Mouse (Mus musculus): ENCODE data around the gene Echdc3. TPM values are rescaled to one million over a fixed set of nuclear protein-coding genes. Genes with fewer than 3 reads are reported as not detected.
A peak's percentile ranks its signal among the peaks of the same experiment; 100 is the strongest.

Echdc3 gene
- total RNA-seq (2021), result 10 to 100 TPM; 30.8 to 32.2 TPM
- long read RNA-seq, experiment 1, transcript Echdc3-201 (5 exons, 1,851 nt), result major isoform, 44 of 48 reads
- long read RNA-seq, experiment 1, partial matches to known transcripts, result 0 of 48 reads
- long read RNA-seq, experiment 1, other reads (novel, unspliced or antisense), result 4 of 48 reads
- long read RNA-seq, experiment 2, transcript Echdc3-201 (5 exons, 1,851 nt), result major isoform, 20 of 27 reads
- long read RNA-seq, experiment 2, partial matches to known transcripts, result 1 of 27 reads
- long read RNA-seq, experiment 2, other reads (novel, unspliced or antisense), result 6 of 27 reads

DNA sequence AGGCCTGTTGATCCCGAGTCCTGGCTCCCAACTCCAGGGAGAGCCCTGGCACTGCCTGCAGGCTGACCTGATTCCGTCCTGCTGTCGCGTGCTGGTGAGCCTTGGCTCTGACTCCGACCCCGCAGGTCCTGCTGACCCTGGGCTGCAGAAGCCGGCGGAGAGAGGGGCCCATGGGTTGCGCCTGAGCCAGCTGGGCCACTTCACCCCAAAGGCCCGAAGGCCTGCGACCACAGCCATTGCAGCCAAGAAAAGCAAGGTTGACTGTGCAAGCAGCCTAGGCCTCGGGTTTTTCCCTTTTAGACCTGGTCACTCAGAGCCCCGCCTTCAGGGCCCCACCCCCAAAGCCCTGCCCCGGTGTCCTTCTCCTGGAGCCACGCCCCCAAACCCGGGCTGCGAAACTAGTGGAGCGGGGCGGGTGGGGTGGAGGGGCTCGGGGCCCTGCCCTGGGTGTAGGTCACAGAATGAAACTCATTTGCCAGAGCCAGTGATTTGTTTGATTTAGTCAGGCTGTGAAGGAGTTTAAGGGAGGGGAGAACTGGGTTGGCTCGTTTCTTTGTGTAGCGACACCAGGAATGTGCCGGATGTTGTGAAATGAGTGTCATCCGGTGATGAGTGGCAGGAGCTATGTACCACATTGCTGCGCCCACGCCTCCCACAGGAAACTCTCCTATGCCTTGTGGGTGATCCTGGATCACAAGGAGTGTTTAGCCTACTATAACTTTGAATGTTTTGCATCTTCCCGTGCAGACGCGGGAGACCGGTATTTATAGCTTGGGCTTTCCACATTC, at the start of gene Echdc3:
Gene Echdc3 (minus strand): TSS at position 310 of the 788 bp plus-strand sequence.
- peak; percentile 93 for DNase-seq

DNA sequence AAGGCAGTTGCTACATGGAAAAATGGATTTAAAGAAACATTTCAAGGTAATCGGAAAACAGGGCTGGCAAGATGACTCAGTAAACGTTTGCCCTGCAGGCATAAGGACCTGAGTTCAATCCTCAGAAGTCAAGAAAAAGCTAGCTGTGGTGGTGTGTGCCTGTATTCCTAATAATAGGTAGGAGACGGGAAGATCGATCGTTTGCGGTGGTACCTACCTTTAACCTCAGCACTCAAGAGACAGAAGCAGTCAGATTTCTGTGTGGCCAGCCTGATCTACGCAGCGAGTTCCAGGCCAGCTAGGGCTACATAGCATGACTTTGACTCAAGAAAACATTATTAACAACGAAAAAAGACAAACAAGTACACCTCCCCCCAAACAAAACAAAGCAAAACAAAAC, 48.9 kb upstream of the Echdc3 start:
- DNase-seq, result no peak

GRCm38 (mm10) chr2:6261201-6261672, 48.4 kb upstream of the Echdc3 start:
- DNase-seq, result peak in 1 of 2 experiments; percentile 46

- DNase-seq, result no peak
Observed at GRCm38 (mm10) chr2:6260661-6261060, 47.8 kb upstream of the Echdc3 start.

DNA sequence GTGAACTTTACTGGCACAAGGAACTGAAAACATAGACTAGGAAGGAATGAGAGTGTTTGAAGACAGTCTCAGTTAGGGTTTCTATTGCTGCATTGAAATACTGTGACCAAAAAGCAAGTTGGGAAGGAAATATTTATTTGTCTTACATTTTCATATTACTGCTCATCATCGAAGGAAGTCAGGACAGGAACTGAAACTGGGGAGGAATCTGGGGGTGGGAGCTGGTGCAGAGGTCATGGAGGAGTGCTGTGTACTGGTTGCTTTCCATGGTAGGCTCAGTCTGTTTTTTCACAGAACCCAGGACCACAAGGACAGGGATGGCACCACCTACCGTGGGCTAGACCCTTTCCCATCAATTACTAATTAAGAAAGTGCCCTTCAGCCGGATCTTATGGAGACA, 46.3 kb upstream of the Echdc3 start:
- peak in 1 of 2 experiments; percentile 49 for DNase-seq

DNA sequence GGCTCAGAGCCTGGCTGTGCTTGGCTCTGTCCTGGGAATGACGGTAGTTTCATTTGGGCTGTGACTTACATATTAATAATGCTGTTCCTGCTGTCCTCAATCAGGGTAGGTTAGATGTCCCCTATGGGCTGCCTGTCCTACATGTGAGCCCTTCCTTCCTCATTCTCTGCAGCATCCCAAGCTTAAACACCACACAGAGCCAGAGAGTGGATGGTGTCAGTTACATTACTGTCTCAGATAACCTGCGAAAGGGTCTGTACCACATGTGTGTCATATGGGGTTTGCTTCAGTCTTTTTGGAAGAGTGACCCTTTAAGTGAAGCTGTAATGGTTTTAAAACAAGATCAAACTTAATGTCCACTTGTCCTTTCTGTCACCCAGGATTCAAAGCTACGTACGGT, 45.2 kb upstream of the Echdc3 start:
- DNase-seq, result no peak

- no peak for DNase-seq
Observed at GRCm38 (mm10) chr2:6257146-6257545, 44.3 kb upstream of the Echdc3 start.

- DNase-seq, result peak; percentile 68 to 73
Observed at GRCm38 (mm10) chr2:6255989-6256841, 43.4 kb upstream of the Echdc3 start.

DNA sequence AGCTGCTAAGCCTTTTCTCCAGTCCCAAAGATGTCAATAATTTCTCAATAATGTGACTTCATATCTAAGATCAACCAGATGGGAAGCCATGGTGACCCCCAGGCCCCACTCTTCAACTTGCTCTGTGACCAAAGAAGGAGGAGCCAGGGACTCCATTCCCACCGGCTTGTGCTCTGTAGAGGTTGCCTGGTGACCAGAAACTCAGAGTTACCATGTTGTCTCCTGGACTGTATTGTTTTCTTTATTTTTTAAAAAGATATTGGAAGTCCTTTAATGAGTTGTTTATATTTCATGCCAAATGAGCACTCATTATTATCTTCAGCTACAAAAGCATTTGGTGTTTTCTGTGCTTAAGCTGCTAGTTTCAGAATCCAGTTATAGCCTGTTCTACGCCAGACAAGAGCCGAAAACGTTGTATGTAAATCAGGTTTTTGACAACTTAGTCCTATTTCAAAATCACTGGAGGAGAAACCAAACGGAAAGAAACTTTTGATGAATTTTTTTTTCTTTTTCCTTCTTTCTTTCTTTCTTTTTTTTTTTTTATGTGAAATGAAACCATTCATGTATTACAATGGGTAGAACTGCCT, 42.7 kb upstream of the Echdc3 start:
- DNase-seq, result no peak

DNA sequence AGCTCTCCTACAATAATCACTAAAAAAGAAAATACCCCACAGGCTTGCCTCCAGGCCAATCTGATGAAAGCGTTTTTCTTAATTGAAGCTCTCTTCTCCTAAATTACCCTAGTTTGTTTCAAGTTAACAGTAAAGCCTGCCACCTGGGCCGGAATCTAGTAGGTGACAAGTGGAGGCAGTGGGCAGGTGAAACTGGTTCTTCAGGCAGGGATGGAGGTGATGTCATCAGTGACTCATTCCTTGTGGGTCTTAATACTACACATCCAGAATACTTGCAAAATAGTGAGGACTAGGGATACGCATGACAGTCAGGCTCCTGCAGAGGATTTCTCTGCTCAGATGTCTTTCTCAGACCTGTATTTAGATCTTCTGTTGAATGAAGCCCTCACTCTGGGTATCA, 39.7 kb upstream of the Echdc3 start:
- DNase-seq, result no peak

- DNase-seq, result no peak
Observed at GRCm38 (mm10) chr2:6251076-6251496, 38.3 kb upstream of the Echdc3 start.

DNA sequence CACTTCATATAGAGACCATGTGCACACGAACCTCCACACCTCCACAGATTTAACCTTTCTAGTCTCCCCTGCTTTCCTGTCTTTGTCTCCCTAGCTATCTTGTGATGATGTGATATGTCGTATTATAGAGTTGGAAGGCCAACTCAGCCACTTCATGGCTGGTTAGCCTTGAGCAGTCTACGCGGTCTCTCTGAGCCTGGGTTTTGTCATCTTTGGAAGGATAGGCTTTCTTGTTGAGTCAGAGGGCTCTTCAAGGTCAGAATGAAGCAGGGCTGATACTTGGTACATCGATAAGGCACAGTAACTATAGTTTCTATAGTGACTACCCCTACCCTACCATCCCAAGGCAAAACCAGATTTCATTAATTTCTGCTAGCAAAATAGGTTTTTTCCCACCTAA, 28.6 kb upstream of the Echdc3 start:
- DNase-seq, result no peak

- no peak for DNase-seq
Observed at GRCm38 (mm10) chr2:6240072-6240471, 27.2 kb upstream of the Echdc3 start.

- no peak for DNase-seq
Observed at GRCm38 (mm10) chr2:6239333-6239732, 26.5 kb upstream of the Echdc3 start.

DNA sequence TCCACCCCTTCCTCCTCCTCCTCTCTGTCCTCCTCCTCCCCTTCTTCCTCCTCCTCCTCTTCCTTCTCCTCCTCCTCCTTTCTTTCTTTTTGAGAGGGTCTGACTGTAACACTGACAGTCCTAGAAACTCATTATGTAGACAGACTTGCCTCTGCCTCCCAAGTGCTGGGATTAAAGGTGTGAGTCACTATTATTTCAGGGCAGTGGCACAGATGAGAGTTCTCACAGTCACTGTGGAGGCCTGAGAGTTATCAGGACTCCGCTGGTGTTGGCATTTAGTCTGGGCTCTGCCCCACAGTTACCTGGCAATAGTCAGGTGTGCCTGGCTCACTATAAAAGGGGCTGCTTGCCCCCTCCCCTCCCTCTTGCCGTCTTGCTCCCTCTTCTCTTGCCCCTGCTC, 25.8 kb upstream of the Echdc3 start:
- no peak for DNase-seq

DNA sequence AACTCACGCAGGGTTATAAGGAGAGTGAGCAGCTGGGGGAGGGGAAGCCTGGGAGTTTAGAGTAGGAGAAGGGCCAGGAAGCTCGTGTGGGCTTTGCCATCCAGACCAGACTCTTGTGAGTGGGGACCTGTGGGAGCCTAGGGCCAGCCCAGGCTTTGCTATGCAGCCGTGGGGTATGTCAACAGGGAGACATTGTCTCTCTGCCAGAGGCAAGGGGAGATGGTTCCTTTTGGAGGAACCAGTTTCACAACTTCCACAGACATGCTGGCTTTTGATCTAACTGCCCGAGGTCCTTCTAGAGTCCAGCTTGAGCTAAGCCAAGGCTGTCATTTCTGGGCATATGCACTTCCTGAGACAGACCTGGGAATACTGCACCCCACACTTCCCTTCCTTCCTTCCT, 25.4 kb upstream of the Echdc3 start:
- no peak for DNase-seq

DNA sequence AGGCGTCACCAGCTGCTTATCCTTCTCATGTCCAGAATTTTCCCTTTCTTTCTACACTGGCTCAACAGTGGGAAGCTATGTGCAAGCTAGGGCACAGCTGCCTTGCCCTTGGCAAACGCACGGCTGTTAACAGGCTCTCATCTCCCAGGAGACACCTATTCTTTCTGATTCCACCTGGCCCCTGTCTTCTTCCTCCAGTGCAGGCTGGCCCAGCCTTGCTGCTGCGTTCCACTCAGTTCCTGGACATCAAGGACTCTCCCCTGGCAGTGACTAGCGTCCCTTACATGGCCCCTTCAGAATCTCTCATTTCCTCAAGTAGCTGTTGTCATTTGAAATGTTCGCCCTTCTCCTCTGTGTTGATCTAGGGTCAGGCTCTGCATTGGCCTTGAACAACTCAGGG, 20.5 kb upstream of the Echdc3 start:
- DNase-seq, result no peak

DNA sequence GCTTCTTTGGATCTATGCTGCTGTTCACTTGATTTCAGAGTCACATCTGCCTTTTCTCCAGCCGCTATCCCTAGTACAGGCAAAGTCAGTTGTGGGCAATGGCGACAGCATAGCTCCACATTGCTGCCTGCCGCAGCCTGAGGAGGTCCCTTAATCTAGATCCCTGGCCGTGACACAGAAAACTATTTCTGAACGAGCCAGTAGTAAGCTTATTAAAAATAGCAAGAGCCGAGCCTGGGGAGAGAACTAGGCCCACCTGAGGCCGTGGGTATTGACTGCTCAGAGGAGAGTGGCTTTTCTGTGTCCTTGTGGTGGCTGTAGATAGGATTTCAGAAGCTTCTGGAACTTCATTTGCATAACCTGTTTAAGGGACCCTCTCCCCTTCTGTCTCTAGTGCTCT, 19.9 kb upstream of the Echdc3 start:
- no peak for DNase-seq

- DNase-seq, result no peak
Observed at GRCm38 (mm10) chr2:6230865-6231264, 18.0 kb upstream of the Echdc3 start.

DNA sequence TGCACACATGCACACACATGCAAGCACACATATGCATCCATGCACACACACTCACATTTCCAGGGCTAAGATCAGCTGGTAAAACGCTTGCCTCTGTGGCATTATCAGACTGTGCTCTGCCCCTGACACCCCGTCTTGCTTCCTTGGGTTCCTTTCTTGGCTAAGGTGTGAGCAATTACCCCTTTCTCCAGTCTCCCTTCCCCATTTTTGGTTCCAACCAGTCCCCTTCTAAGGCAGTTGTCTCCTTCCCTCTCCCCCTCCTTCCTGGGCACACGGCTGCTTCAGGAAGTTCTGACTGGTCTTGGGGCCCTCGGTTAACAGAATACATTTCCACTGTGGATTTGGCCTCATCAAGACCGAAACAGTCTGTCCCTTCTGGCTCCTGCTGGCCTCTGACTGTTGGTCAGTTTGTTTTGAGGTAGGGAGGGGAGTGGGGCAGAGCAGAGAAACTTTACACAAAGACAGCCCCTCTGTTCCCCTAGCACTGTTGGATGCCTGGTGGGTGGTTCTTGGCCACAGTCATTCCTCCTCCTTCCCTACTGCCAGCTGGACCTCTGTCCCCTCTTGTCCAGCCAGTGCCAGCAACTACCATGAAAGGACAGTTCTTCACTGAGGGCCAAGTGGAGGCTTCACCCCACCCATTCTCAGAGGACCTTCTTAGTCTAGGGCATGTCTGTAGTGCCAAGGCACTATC, 16.9 kb upstream of the Echdc3 start:
- peak in 1 of 2 experiments; percentile 13 for DNase-seq

- DNase-seq, result no peak
Observed at GRCm38 (mm10) chr2:6227059-6227445, 14.2 kb upstream of the Echdc3 start.
